Mouse (Mus musculus): ENCODE results near the gene Nme2.

DNA sequence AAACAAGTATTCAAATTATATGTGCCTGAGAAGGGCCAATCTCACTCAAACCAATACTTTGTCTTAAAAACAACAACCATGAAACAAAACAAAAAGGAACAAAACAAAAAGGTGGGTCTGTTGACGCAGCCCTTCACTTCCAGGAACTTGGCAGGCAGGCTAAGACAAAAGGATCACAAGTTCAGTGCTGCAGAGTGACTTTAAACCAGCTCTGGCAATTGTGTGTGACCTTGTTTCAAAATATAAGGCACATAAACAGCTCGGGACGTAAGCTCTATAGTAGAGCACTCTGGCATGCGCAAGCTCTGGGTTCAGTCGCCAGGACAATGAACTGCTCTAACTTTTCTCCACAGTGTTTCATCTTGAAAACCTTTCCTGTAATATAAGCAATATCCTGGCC, 16.9 kb upstream of the Nme2 start:
- TF ChIP-seq GATA1 (IDR thresholded peaks at IDR 0.05; ENCODE audit: low read length) (no peak), TAL1 (IDR thresholded peaks at IDR 0.05; ENCODE audit: low read length) (no peak)

Data from erythroblast, embryonic 14.5 days (primary cell).